In genomic region chr4:134612070-134612667, GRCm38 (mm10) we compare ENCODE assay signal across 9 mouse cellular contexts.
A peak's percentile ranks its signal among the peaks of the same experiment; 100 is the strongest.
DNase-seq lines count a peak whose midpoint lies in the region; ATAC-seq and TF ChIP-seq lines count a peak whose summit lies in the region.
"Had no signal": no experiment of that assay in that cellular context is flagged by ENCODE, and none has a peak within 500 bp of the region (broad histone marks: within the 10 kb centered on the region; RNA-seq: fewer than 3 reads in every experiment).

No protein-coding gene starts in this region.

- TF ChIP-seq POLR2A in cerebellum, adult 2 months (IDR thresholded peaks at IDR 0.05; ENCODE audit: borderline replicate concordance, insufficient read depth, low read length) = no peak

- no peak overlapping the region for H3K9ac ChIP-seq in kidney, embryonic 15.5 days
- H3K9ac ChIP-seq in heart, embryonic 12.5 days = no peak overlapping the region
- peak overlapping the region; percentile 14; the same call in 1 of the 2 replicates for H3K9ac ChIP-seq in liver, embryonic 11.5 days (ENCODE audit: low read depth, low read length)

- DNase-seq in cerebellum, adult 2 months = no peak
- no peak for DNase-seq in kidney, postnatal 14 days
- no peak for DNase-seq in liver, embryonic 11.5 days (ENCODE audit: low spot score)
- no peak for DNase-seq in adrenal gland, adult 2 months
- DNase-seq: cerebellum, postnatal 10 days had no signal

- ATAC-seq in cerebellum, adult (ENCODE audit: insufficient number of reproducible peaks, low FRiP score, low TSS enrichment) = no peak
- 0 out of 2 replicates have a peak, but pooled peaks have one; percentile 22 for ATAC-seq in kidney, embryonic 15.5 days (replicated peaks; ENCODE audit: low FRiP score)
- ATAC-seq in heart, embryonic 12.5 days (ENCODE audit: insufficient number of reproducible peaks, low FRiP score) = peak; percentile 71
- no peak for ATAC-seq in liver, embryonic 11.5 days (replicated peaks; ENCODE audit: low FRiP score)
- ATAC-seq in megakaryocyte, adult 5-6 weeks (ENCODE audit: poor library complexity, severe bottlenecking) = no peak

- no peak overlapping the region for H3K4me2 ChIP-seq in kidney, embryonic 15.5 days
- peak overlapping the region; percentile 30 for H3K4me2 ChIP-seq in heart, embryonic 12.5 days
- no peak overlapping the region for H3K4me2 ChIP-seq in liver, embryonic 11.5 days

- no peak overlapping the region for H3K4me3 ChIP-seq in cerebellum, adult 2 months (replicated peaks; ENCODE audit: insufficient read depth, low read depth, low read length)
- H3K4me3 ChIP-seq in kidney, embryonic 15.5 days (replicated peaks) = no peak overlapping the region
- H3K4me3 ChIP-seq in heart, embryonic 12.5 days = no peak overlapping the region
- no peak overlapping the region for H3K4me3 ChIP-seq in liver, embryonic 11.5 days (ENCODE audit: low read depth, low read length)

- H3K36me3 ChIP-seq in kidney, embryonic 15.5 days = no peaks in the 10 kb centered on the region
- H3K36me3 ChIP-seq in heart, embryonic 12.5 days = 0 out of 2 replicates have a peak, but pooled peaks cover 3% of the 10 kb centered on the region
- no peaks in the 10 kb centered on the region for H3K36me3 ChIP-seq in liver, embryonic 11.5 days (ENCODE audit: control insufficient read depth, insufficient read depth, low read length)

- no peaks in the 10 kb centered on the region for H3K9me3 ChIP-seq in kidney, embryonic 15.5 days (replicated peaks)
- H3K9me3 ChIP-seq in heart, embryonic 12.5 days (replicated peaks) = no peaks in the 10 kb centered on the region
- no peaks in the 10 kb centered on the region for H3K9me3 ChIP-seq in liver, embryonic 11.5 days (ENCODE audit: control insufficient read depth, low read length)

- H3K27ac ChIP-seq in cerebellum, adult 2 months (ENCODE audit: insufficient read depth, low read length) = no peak overlapping the region
- no peak overlapping the region for H3K27ac ChIP-seq in kidney, embryonic 15.5 days
- H3K27ac ChIP-seq in heart, embryonic 12.5 days (ENCODE audit: poor library complexity, severe bottlenecking) = peak overlapping the region; percentile 87
- 0 out of 2 replicates have a peak overlapping the region, but pooled peaks have one; percentile 25 for H3K27ac ChIP-seq in liver, embryonic 11.5 days (ENCODE audit: low read depth, low read length)

- no peaks in the 10 kb centered on the region for H3K27me3 ChIP-seq in cerebellum, adult 2 months (ENCODE audit: control insufficient read depth, insufficient read depth, low read length)
- no peaks in the 10 kb centered on the region for H3K27me3 ChIP-seq in kidney, embryonic 15.5 days
- H3K27me3 ChIP-seq in heart, embryonic 12.5 days (replicated peaks) = no peaks in the 10 kb centered on the region
- H3K27me3 ChIP-seq in liver, embryonic 11.5 days (replicated peaks; ENCODE audit: control insufficient read depth, insufficient read depth, low read length) = no peaks in the 10 kb centered on the region

- peak; percentile 6; the same call in 1 of the 2 replicates for TF ChIP-seq CTCF in cerebellum, adult 2 months (IDR thresholded peaks at IDR 0.05; ENCODE audit: borderline replicate concordance, insufficient read depth, low read depth, low read length)

- peaks cover 38% of the 10 kb centered on the region for H3K4me1 ChIP-seq in cerebellum, adult 2 months (ENCODE audit: control insufficient read depth, insufficient read depth, low read length)
- H3K4me1 ChIP-seq in kidney, embryonic 15.5 days = peaks cover 5% of the 10 kb centered on the region; the same call in 1 of the 2 replicates
- H3K4me1 ChIP-seq in heart, embryonic 12.5 days (replicated peaks) = peaks cover 27% of the 10 kb centered on the region
- peaks cover 5% of the 10 kb centered on the region for H3K4me1 ChIP-seq in liver, embryonic 11.5 days (replicated peaks; ENCODE audit: control insufficient read depth, insufficient read depth, low read length)

- 60% methylated on average over 16 of the region's 16 CpGs for WGBS in cerebellum, adult 2 months
- 48% methylated on average over 16 of the region's 16 CpGs for WGBS in kidney, embryonic 15.5 days
- WGBS in heart, embryonic 12.5 days = 31% methylated on average over 16 of the region's 16 CpGs
- WGBS in liver, embryonic 11.5 days = 47% methylated on average over 16 of the region's 16 CpGs

Comparison
In these comparisons a context has a peak if more than half of its experiments do, and no peak if none do; other contexts are left out.
1. H3K27ac ChIP-seq: peak in heart, embryonic 12.5 days (single experiment) and liver, embryonic 11.5 days (single experiment); none in cerebellum, adult 2 months (single experiment) and kidney, embryonic 15.5 days (single experiment).
2. ATAC-seq: peak in kidney, embryonic 15.5 days (single experiment) and heart, embryonic 12.5 days (single experiment); none in cerebellum, adult (single experiment), liver, embryonic 11.5 days (single experiment) and megakaryocyte, adult 5-6 weeks (single experiment).